Mouse (Mus musculus): Measurements from ENCODE around the gene 1700037C18Rik. TPM values are rescaled to one million over a fixed set of nuclear protein-coding genes. Genes with fewer than 3 reads are reported as not detected.
"Not testable (repeated sequence)": the region's sequence is repeated elsewhere in the genome, so short reads cannot be mapped to it uniquely, and the experiment has no call there.

1700037C18Rik gene
- polyA plus RNA-seq, 1 experiment from 2014 or later: 5.1 TPM

- Histone ChIP-seq H3K27ac (replicated peaks; ENCODE audit: low read depth, low read length) (no peak overlapping the region), H3K9ac (ENCODE audit: low read length) (no peak overlapping the region), H3K27me3 (ENCODE audit: control insufficient read depth, insufficient read depth, low read length) (no peaks in the 10 kb centered on the region), H3K9me3 (ENCODE audit: control insufficient read depth, low read length) (no peaks in the 10 kb centered on the region), H3K4me2 (ENCODE audit: low read depth, severe bottlenecking) (no peak overlapping the region), H3K4me1 (ENCODE audit: control insufficient read depth, insufficient read depth, low read length) (no peaks in the 10 kb centered on the region), H3K4me3 (ENCODE audit: low read depth, low read length) (no peak overlapping the region), H3K36me3 (ENCODE audit: control insufficient read depth, insufficient read depth, low read length) (0 out of 2 replicates have a peak, but pooled peaks cover 4% of the 10 kb centered on the region)
- ATAC-seq (ENCODE audit: insufficient number of reproducible peaks, low FRiP score, low TSS enrichment, low read depth): no peak
- WGBS: 94% methylated on average over 4 of the region's 4 CpGs
- DNase-seq (ENCODE audit: low spot score): no peak
These were observed 49.2 kb downstream of the 1700037C18Rik start for GRCm38 (mm10) chr16:3859254-3859653.

- DNase-seq (ENCODE audit: low spot score): no peak
- Histone ChIP-seq H3K4me1 (ENCODE audit: control insufficient read depth, insufficient read depth, low read length) (no peaks in the 10 kb centered on the region), H3K27me3 (ENCODE audit: control insufficient read depth, insufficient read depth, low read length) (no peaks in the 10 kb centered on the region), H3K27ac (replicated peaks; ENCODE audit: low read depth, low read length) (no peak overlapping the region), H3K4me3 (ENCODE audit: low read depth, low read length) (no peak overlapping the region), H3K4me2 (ENCODE audit: low read depth, severe bottlenecking) (no peak overlapping the region), H3K36me3 (ENCODE audit: control insufficient read depth, insufficient read depth, low read length) (0 out of 2 replicates have a peak, but pooled peaks cover 4% of the 10 kb centered on the region), H3K9me3 (ENCODE audit: control insufficient read depth, low read length) (no peaks in the 10 kb centered on the region), H3K9ac (ENCODE audit: low read length) (no peak overlapping the region)
- 77% methylated on average over 1 of the region's 1 CpGs for WGBS
- ATAC-seq (ENCODE audit: insufficient number of reproducible peaks, low FRiP score, low TSS enrichment, low read depth): no peak
These were observed 52.7 kb downstream of the 1700037C18Rik start for GRCm38 (mm10) chr16:3855776-3856175.

- Histone ChIP-seq H3K27ac (replicated peaks; ENCODE audit: low read depth, low read length) (no peak overlapping the region), H3K27me3 (ENCODE audit: control insufficient read depth, insufficient read depth, low read length) (no peaks in the 10 kb centered on the region), H3K4me3 (ENCODE audit: low read depth, low read length) (no peak overlapping the region), H3K9ac (ENCODE audit: low read length) (no peak overlapping the region), H3K4me2 (ENCODE audit: low read depth, severe bottlenecking) (no peak overlapping the region), H3K36me3 (ENCODE audit: control insufficient read depth, insufficient read depth, low read length) (no peaks in the 10 kb centered on the region), H3K4me1 (ENCODE audit: control insufficient read depth, insufficient read depth, low read length) (no peaks in the 10 kb centered on the region), H3K9me3 (ENCODE audit: control insufficient read depth, low read length) (no peaks in the 10 kb centered on the region)
- ATAC-seq (ENCODE audit: insufficient number of reproducible peaks, low FRiP score, low TSS enrichment, low read depth): no peak
- DNase-seq (ENCODE audit: low spot score): no peak
- 74% methylated on average over 11 of the region's 11 CpGs for whole genome bisulfite sequencing
These were observed 53.9 kb downstream of the 1700037C18Rik start for GRCm38 (mm10) chr16:3854437-3855182.

GRCm38 (mm10) chr16:3852586-3852985 is 55.9 kb downstream of the 1700037C18Rik start:
- peak; percentile 57 for DNase-seq (ENCODE audit: low spot score)
- Histone ChIP-seq H3K9me3 (ENCODE audit: control insufficient read depth, low read length) (no peaks in the 10 kb centered on the region), H3K4me1 (ENCODE audit: control insufficient read depth, insufficient read depth, low read length) (no peaks in the 10 kb centered on the region), H3K36me3 (ENCODE audit: control insufficient read depth, insufficient read depth, low read length) (no peaks in the 10 kb centered on the region), H3K4me3 (ENCODE audit: low read depth, low read length) (no peak overlapping the region), H3K27me3 (ENCODE audit: control insufficient read depth, insufficient read depth, low read length) (no peaks in the 10 kb centered on the region), H3K9ac (ENCODE audit: low read length) (no peak overlapping the region), H3K27ac (replicated peaks; ENCODE audit: low read depth, low read length) (no peak overlapping the region), H3K4me2 (ENCODE audit: low read depth, severe bottlenecking) (no peak overlapping the region)
- ATAC-seq (ENCODE audit: insufficient number of reproducible peaks, low FRiP score, low TSS enrichment, low read depth): no peak
- 21% methylated on average over 12 of the region's 12 CpGs for WGBS

- H3K36me3 ChIP-seq (ENCODE audit: control insufficient read depth, insufficient read depth, low read length); H3K9ac ChIP-seq (ENCODE audit: low read length); H3K4me1 ChIP-seq (ENCODE audit: control insufficient read depth, insufficient read depth, low read length); ATAC-seq (ENCODE audit: insufficient number of reproducible peaks, low FRiP score, low TSS enrichment, low read depth); H3K9me3 ChIP-seq (ENCODE audit: control insufficient read depth, low read length); H3K4me3 ChIP-seq (ENCODE audit: low read depth, low read length); H3K27me3 ChIP-seq (ENCODE audit: control insufficient read depth, insufficient read depth, low read length); DNase-seq (ENCODE audit: low spot score); H3K27ac ChIP-seq (replicated peaks; ENCODE audit: low read depth, low read length); H3K4me2 ChIP-seq (ENCODE audit: low read depth, severe bottlenecking): not testable (repeated sequence)
- 81% methylated on average over 11 of the region's 13 CpGs for WGBS
These were observed 57.2 kb downstream of the 1700037C18Rik start for GRCm38 (mm10) chr16:3851301-3851700.

GRCm38 (mm10) chr16:3848416-3848815 is 60.1 kb downstream of the 1700037C18Rik start:
- ATAC-seq (ENCODE audit: insufficient number of reproducible peaks, low FRiP score, low TSS enrichment, low read depth) (no peak), DNase-seq (ENCODE audit: low spot score) (no peak)
- 78% methylated on average over 3 of the region's 3 CpGs for WGBS
- H3K4me1 ChIP-seq (ENCODE audit: control insufficient read depth, insufficient read depth, low read length): no peaks in the 10 kb centered on the region
- no peak overlapping the region for H3K4me3 ChIP-seq (ENCODE audit: low read depth, low read length)
- no peak overlapping the region for H3K27ac ChIP-seq (replicated peaks; ENCODE audit: low read depth, low read length)
- no peaks in the 10 kb centered on the region for H3K27me3 ChIP-seq (ENCODE audit: control insufficient read depth, insufficient read depth, low read length)
- no peak overlapping the region for H3K4me2 ChIP-seq (ENCODE audit: low read depth, severe bottlenecking)
- H3K9ac ChIP-seq (ENCODE audit: low read length): no peak overlapping the region
- no peaks in the 10 kb centered on the region for H3K36me3 ChIP-seq (ENCODE audit: control insufficient read depth, insufficient read depth, low read length)
- no peaks in the 10 kb centered on the region for H3K9me3 ChIP-seq (ENCODE audit: control insufficient read depth, low read length)

GRCm38 (mm10) chr16:3847871-3848270 is 60.6 kb downstream of the 1700037C18Rik start:
- Histone ChIP-seq H3K4me1 (ENCODE audit: control insufficient read depth, insufficient read depth, low read length) (no peaks in the 10 kb centered on the region), H3K9me3 (ENCODE audit: control insufficient read depth, low read length) (no peaks in the 10 kb centered on the region), H3K27me3 (ENCODE audit: control insufficient read depth, insufficient read depth, low read length) (no peaks in the 10 kb centered on the region), H3K9ac (ENCODE audit: low read length) (no peak overlapping the region), H3K4me3 (ENCODE audit: low read depth, low read length) (no peak overlapping the region), H3K4me2 (ENCODE audit: low read depth, severe bottlenecking) (peak overlapping the region; percentile 59; the same call in 1 of the 2 replicates), H3K36me3 (ENCODE audit: control insufficient read depth, insufficient read depth, low read length) (no peaks in the 10 kb centered on the region), H3K27ac (replicated peaks; ENCODE audit: low read depth, low read length) (no peak overlapping the region)
- WGBS: 65% methylated on average over 4 of the region's 4 CpGs
- ATAC-seq (ENCODE audit: insufficient number of reproducible peaks, low FRiP score, low TSS enrichment, low read depth): no peak
- DNase-seq (ENCODE audit: low spot score): no peak

GRCm38 (mm10) chr16:3846711-3847518 is 61.6 kb downstream of the 1700037C18Rik start, which contains the start of gene Zfp174:
Gene Zfp174 (plus strand): TSS chr16:3847268.
- ATAC-seq (ENCODE audit: insufficient number of reproducible peaks, low FRiP score, low TSS enrichment, low read depth) (peak; percentile 100), DNase-seq (ENCODE audit: low spot score) (peak; percentile 93)
- Histone ChIP-seq H3K4me2 (ENCODE audit: low read depth, severe bottlenecking) (peak within 1 kb of the TSS; percentile 59), H3K27me3 (ENCODE audit: control insufficient read depth, insufficient read depth, low read length) (no peaks in the 10 kb centered on the region), H3K4me3 (ENCODE audit: low read depth, low read length) (peak within 1 kb of the TSS; percentile 59), H3K27ac (replicated peaks; ENCODE audit: low read depth, low read length) (no peak within 1 kb of the TSS), H3K9ac (ENCODE audit: low read length) (peak within 1 kb of the TSS; percentile 63), H3K9me3 (ENCODE audit: control insufficient read depth, low read length) (no peaks in the 10 kb centered on the region), H3K4me1 (ENCODE audit: control insufficient read depth, insufficient read depth, low read length) (no peaks in the 10 kb centered on the region), H3K36me3 (ENCODE audit: control insufficient read depth, insufficient read depth, low read length) (no peaks in the 10 kb centered on the region)
- 3% methylated on average over 38 of the region's 38 CpGs for WGBS

All from limb, embryonic 11.5 days (tissue).